Mouse (Mus musculus): Measurements from ENCODE around the gene Olfr305.

GRCm38 (mm10) chr7:86313608-86314007, 53.1 kb downstream of the Olfr305 start, which contains the start of gene Olfr309:
- TF ChIP-seq CTCF (conservative IDR thresholded peaks at IDR 0.05; ENCODE audit: insufficient read depth, insufficient read length, low read depth, low read length) (no peak), POLR2A (IDR thresholded peaks at IDR 0.05; ENCODE audit: low read depth, low read length) (no peak)

All from kidney, adult 2 months (tissue).